Mouse (Mus musculus): ENCODE data around the gene Mthfs. TPM values are rescaled to one million over a fixed set of nuclear protein-coding genes. Genes with fewer than 3 reads are reported as not detected.

The Mthfs gene
- polyA plus RNA-seq, 1 experiment from 2014 or later = 26.9 TPM

DNA sequence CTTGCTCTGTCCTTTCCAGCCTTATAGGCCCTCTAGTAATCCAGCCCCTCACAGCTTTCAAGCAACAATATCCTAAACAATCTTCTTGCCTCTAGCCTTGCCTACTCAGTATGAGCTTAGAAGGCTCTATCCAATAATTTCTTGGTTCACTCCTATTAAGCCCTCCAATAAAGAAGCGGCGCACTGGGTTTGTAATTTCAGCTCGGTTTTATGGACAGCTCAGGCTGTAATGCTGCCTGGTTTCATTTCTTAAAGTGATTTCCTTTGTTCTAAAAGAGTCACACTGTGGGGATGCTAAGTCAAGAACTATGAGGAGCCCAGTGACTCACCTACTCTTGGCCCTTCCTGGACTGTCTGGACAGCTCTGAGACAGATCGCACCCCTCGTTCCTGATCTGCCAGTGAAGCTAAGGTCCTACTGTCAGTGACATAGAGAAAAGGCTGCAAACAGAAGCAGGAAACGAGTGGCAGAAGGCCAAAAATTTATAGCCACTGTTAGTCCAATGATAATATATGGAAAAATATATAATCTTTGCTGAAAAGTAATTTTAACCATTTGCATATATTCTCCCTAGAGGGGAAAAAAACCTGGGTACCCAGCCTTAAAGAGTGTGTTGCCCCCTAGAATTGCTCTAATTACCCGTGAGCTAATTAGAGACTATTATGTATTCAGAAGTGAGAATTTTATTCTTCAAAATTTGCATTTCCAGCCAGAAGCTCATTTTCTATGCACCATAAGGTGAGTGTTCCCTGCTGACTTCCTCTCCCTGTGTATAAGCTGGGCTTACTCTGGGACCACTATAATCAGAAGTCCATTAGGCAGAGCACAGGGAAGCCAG lies 98.1 kb downstream of the Mthfs start:
- 76% methylated on average over 7 of the region's 7 CpGs for WGBS
- no peaks in the 10 kb centered on the region for H3K36me3 ChIP-seq (ENCODE audit: control insufficient read depth, insufficient read depth, low read length)
- no peaks in the 10 kb centered on the region for H3K4me1 ChIP-seq (ENCODE audit: control insufficient read depth, insufficient read depth, low read length)
- no peak overlapping the region for H3K9ac ChIP-seq (ENCODE audit: low read length)
- no peak for ATAC-seq (ENCODE audit: insufficient read depth, low FRiP score)
- no peaks in the 10 kb centered on the region for H3K27me3 ChIP-seq (ENCODE audit: control insufficient read depth, insufficient read depth, low read length)
- H3K9me3 ChIP-seq (replicated peaks; ENCODE audit: control insufficient read depth, low read length) = no peaks in the 10 kb centered on the region
- H3K4me3 ChIP-seq (replicated peaks; ENCODE audit: low read length) = no peak overlapping the region
- no peak overlapping the region for H3K27ac ChIP-seq (ENCODE audit: low read length)
- no peak overlapping the region for H3K4me2 ChIP-seq (ENCODE audit: low read depth, low read length)

DNA sequence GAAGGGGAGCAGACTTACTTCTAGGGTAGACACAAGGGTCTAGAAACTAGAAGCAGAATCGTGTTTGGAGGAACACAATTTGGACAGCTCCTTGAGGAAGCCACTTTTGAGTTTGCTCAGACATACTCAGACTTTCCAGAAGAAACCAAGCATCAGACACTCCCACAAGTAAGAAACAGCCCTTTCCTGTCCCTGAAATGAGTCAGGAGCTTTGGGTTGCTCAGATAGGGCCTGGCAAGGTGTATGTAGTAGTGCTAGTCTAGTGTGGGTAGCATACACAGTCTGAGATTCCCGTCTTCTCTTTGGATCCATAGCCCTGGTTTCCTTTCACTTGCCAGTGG lies 98.7 kb downstream of the Mthfs start:
- H3K9ac ChIP-seq (ENCODE audit: low read length) = no peak overlapping the region
- no peak for ATAC-seq (ENCODE audit: insufficient read depth, low FRiP score)
- no peak overlapping the region for H3K27ac ChIP-seq (ENCODE audit: low read length)
- no peak overlapping the region for H3K4me2 ChIP-seq (ENCODE audit: low read depth, low read length)
- no peaks in the 10 kb centered on the region for H3K36me3 ChIP-seq (ENCODE audit: control insufficient read depth, insufficient read depth, low read length)
- H3K4me3 ChIP-seq (replicated peaks; ENCODE audit: low read length) = no peak overlapping the region
- H3K4me1 ChIP-seq (ENCODE audit: control insufficient read depth, insufficient read depth, low read length) = no peaks in the 10 kb centered on the region
- no peaks in the 10 kb centered on the region for H3K27me3 ChIP-seq (ENCODE audit: control insufficient read depth, insufficient read depth, low read length)
- 67% methylated on average over 2 of the region's 2 CpGs for WGBS
- no peaks in the 10 kb centered on the region for H3K9me3 ChIP-seq (replicated peaks; ENCODE audit: control insufficient read depth, low read length)

DNA sequence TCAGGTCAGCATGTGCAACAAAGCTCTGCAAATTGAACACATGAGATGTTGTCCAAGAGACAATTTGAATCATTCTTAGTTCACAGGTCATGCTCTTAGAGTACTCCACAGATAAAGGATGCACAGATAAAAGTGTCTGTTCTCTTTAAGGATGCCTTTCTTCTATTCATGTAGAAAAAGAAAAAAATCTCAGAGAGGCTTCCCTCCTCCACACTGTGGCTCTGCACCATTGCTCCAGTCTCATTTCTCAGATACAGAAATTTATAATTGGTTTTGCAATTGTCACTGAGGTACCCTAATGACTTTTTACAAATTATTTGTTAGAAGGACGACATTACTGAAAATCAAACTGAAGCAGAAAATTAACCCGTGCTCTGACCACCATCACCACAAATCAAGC lies 101.2 kb downstream of the Mthfs start:
- WGBS = 64% methylated on average over 2 of the region's 2 CpGs
- Histone ChIP-seq H3K4me2 (ENCODE audit: low read depth, low read length) (no peak overlapping the region), H3K9me3 (replicated peaks; ENCODE audit: control insufficient read depth, low read length) (no peaks in the 10 kb centered on the region), H3K4me3 (replicated peaks; ENCODE audit: low read length) (no peak overlapping the region), H3K27me3 (ENCODE audit: control insufficient read depth, insufficient read depth, low read length) (no peaks in the 10 kb centered on the region), H3K4me1 (ENCODE audit: control insufficient read depth, insufficient read depth, low read length) (no peaks in the 10 kb centered on the region), H3K27ac (ENCODE audit: low read length) (no peak overlapping the region), H3K9ac (ENCODE audit: low read length) (no peak overlapping the region), H3K36me3 (ENCODE audit: control insufficient read depth, insufficient read depth, low read length) (no peaks in the 10 kb centered on the region)
- no peak for ATAC-seq (ENCODE audit: insufficient read depth, low FRiP score)

DNA sequence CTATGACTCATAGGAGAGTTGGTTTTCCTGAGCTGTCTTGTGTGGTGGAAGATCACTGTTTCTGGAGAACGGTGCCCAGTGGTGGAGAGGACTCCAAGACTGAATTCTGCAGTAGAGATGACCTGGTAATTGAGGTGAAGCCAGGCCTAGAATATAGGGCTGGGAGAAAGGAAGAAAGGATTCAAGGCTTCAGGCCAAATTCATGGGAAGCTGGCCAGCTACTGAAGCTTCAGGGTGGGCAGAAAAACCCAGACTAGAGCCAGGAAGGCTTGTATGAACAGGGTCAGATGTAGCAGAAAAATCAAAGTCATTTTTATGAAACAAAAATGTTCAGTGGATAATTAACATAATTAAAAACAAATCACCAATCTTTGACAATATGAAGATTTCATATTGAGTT lies 163.3 kb downstream of the Mthfs start:
- H3K27me3 ChIP-seq (ENCODE audit: control insufficient read depth, insufficient read depth, low read length) = no peaks in the 10 kb centered on the region
- no peak overlapping the region for H3K27ac ChIP-seq (ENCODE audit: low read length)
- no peak for ATAC-seq (ENCODE audit: insufficient read depth, low FRiP score)
- WGBS = 64% methylated on average over 1 of the region's 1 CpGs
- no peaks in the 10 kb centered on the region for H3K9me3 ChIP-seq (replicated peaks; ENCODE audit: control insufficient read depth, low read length)
- no peak overlapping the region for H3K4me3 ChIP-seq (replicated peaks; ENCODE audit: low read length)
- no peaks in the 10 kb centered on the region for H3K4me1 ChIP-seq (ENCODE audit: control insufficient read depth, insufficient read depth, low read length)
- no peak overlapping the region for H3K4me2 ChIP-seq (ENCODE audit: low read depth, low read length)
- no peaks in the 10 kb centered on the region for H3K36me3 ChIP-seq (ENCODE audit: control insufficient read depth, insufficient read depth, low read length)
- no peak overlapping the region for H3K9ac ChIP-seq (ENCODE audit: low read length)

DNA sequence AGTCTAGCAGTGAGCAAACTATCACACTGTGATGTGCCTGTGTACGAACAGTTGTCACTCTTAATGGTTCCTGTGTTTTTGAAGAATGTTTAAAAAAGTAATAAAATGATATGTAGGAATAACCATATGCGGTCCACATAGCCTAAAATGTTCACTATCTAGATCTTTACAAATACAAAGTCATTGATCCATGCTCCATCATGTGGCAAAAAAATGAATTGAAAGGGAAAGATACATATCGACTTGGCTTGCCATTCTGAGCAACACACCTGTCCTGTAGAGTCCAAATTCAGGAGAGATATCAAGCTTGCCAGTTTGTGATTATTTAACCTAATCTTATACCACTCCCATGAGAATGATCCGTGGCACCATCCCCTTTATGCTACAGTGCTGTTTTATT lies 164.2 kb downstream of the Mthfs start:
- no peak overlapping the region for H3K27ac ChIP-seq (ENCODE audit: low read length)
- no peak overlapping the region for H3K4me3 ChIP-seq (replicated peaks; ENCODE audit: low read length)
- no peaks in the 10 kb centered on the region for H3K27me3 ChIP-seq (ENCODE audit: control insufficient read depth, insufficient read depth, low read length)
- H3K36me3 ChIP-seq (ENCODE audit: control insufficient read depth, insufficient read depth, low read length) = no peaks in the 10 kb centered on the region
- no peaks in the 10 kb centered on the region for H3K9me3 ChIP-seq (replicated peaks; ENCODE audit: control insufficient read depth, low read length)
- no peak overlapping the region for H3K4me2 ChIP-seq (ENCODE audit: low read depth, low read length)
- no peaks in the 10 kb centered on the region for H3K4me1 ChIP-seq (ENCODE audit: control insufficient read depth, insufficient read depth, low read length)
- no peak for ATAC-seq (ENCODE audit: insufficient read depth, low FRiP score)
- 81% methylated on average over 4 of the region's 4 CpGs for WGBS
- no peak overlapping the region for H3K9ac ChIP-seq (ENCODE audit: low read length)

DNA sequence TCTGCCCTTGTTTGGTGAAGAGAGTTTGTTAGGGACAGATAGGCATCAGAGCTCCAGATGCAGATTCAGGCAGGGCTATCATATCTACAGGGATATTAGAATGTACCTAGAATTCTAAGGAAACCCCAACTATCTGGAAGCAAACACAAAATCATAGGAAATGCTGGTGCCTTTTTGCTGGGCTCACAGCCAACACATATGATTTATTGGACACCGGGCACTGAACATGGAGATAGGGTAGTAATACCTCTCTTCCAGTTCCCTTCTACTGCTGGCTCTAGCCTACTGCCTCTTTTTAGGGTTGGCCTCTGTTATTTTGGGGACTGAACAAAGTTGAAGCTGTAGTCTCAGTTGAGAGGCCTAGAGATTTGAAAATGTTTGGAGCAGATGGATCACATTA lies 192.6 kb downstream of the Mthfs start:
- H3K9ac ChIP-seq (ENCODE audit: low read length) = no peak overlapping the region
- no peaks in the 10 kb centered on the region for H3K9me3 ChIP-seq (replicated peaks; ENCODE audit: control insufficient read depth, low read length)
- H3K27ac ChIP-seq (ENCODE audit: low read length) = no peak overlapping the region
- ATAC-seq (ENCODE audit: insufficient read depth, low FRiP score) = no peak
- WGBS = 72% methylated on average over 1 of the region's 1 CpGs
- H3K36me3 ChIP-seq (ENCODE audit: control insufficient read depth, insufficient read depth, low read length) = no peaks in the 10 kb centered on the region
- H3K4me1 ChIP-seq (ENCODE audit: control insufficient read depth, insufficient read depth, low read length) = no peaks in the 10 kb centered on the region
- no peak overlapping the region for H3K4me3 ChIP-seq (replicated peaks; ENCODE audit: low read length)
- H3K27me3 ChIP-seq (ENCODE audit: control insufficient read depth, insufficient read depth, low read length) = no peaks in the 10 kb centered on the region
- H3K4me2 ChIP-seq (ENCODE audit: low read depth, low read length) = no peak overlapping the region

Other genes starting within 250 kb of the Mthfs start
- not detected in 2 replicates for gene Trim43b, start 117.8 kb upstream of the Mthfs start, polyA plus RNA-seq (2015; fragmentation: Nextera tagmentation; extraction: Ambion mirVana)
- gene Bcl2a1b, start 11.5 kb upstream of the Mthfs start, polyA plus RNA-seq (2015; fragmentation: Nextera tagmentation; extraction: Ambion mirVana) = 2.3 and 2.7 TPM in 2 replicates
- 1.0 and 1.7 TPM in 2 replicates for gene Gm29094, start 11.3 kb upstream of the Mthfs start, polyA plus RNA-seq (2015; fragmentation: Nextera tagmentation; extraction: Ambion mirVana)